Mouse (Mus musculus) cerebellum, adult 2 months (tissue): ENCODE results near the gene Vac14.

ENCODE experiments used
- CTCF ChIP-seq: fragments of 200-500 bp; IDR thresholded peaks from 2 replicates; pipeline ENCODE4 v1.5.1; 2011; ENCODE audit warnings: low read depth, mild to moderate bottlenecking, control low read depth, low read length, moderate library complexity, borderline replicate concordance; ENCODE audit not compliant: insufficient read depth
- POLR2A ChIP-seq: fragments of 200-500 bp; IDR thresholded peaks from 2 replicates; pipeline ENCODE4 v1.6.1; 2011; ENCODE audit warnings: low read length, control low read depth, borderline replicate concordance; ENCODE audit not compliant: insufficient read depth

DNA sequence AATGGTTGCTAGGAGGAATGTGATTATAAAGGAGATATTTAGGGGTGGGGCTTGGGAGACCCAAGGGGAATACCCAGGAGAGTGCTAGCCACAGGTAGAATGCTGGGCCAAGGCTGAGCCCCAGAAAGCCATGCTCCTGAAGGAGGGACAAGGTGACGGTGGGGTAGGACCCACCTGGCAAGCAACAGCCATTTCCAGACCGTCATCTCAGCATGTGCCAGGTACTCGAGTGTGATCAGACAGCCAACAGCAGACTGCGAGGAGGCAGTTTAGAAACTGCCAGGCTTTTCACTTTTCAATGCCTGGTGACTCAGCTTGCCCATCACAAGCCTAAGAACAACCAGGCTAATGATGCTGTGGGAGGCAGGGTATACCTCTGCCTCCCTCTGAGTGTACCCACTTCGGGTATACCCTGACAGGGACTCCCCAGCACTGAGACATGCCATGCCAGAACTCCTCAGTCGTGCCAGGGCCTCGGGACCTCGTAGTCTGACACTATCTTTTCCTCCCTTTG lies 113.0 kb downstream of the Vac14 start:
- no peak for TF ChIP-seq CTCF
- TF ChIP-seq POLR2A: no peak
